ENCODE assay signal across 8 mouse cellular contexts in genomic region chr5:142440451-142441147, GRCm38 (mm10). TPM values are rescaled to one million over a fixed set of nuclear protein-coding genes. Genes with fewer than 3 reads are reported as not detected.
DNase-seq lines count a peak whose midpoint lies in the region; ATAC-seq and TF ChIP-seq lines count a peak whose summit lies in the region.

No protein-coding gene starts in this region.

- no peak; the same call in 1 of the 2 replicates for TF ChIP-seq EP300 in CH12.LX (IDR thresholded peaks at IDR 0.05; ENCODE audit: low read length)

- peaks cover 14 to 75% of the 10 kb centered on the region in 2 experiments for H3K36me3 ChIP-seq in CH12.LX (replicated peaks in 1 of 2; ENCODE audit: control insufficient read depth in 1 of 2, insufficient read depth in 1 of 2, low read length in 1 of 2)
- peaks cover 13% of the 10 kb centered on the region for H3K36me3 ChIP-seq in heart, embryonic 14.5 days (ENCODE audit: control insufficient read depth, insufficient read depth, low read length)
- H3K36me3 ChIP-seq in kidney, postnatal 0 days (ENCODE audit: insufficient read depth, low read length), result peaks cover 9% of the 10 kb centered on the region
- peaks cover 21% of the 10 kb centered on the region for H3K36me3 ChIP-seq in neural tube, embryonic 13.5 days

- dilution Hi-C loops in CH12.LX (cut with MboI; ENCODE audit: extremely low pct_ligation_motif_present, extremely low pct_unique_long_range_greater_than_20kb, low sequenced_read_pairs), result no loop called here

- H3K79me2 ChIP-seq in CH12.LX (replicated peaks; ENCODE audit: control insufficient read depth, extremely low read depth, insufficient read depth, poor library complexity, severe bottlenecking), result peaks cover 24% of the 10 kb centered on the region

- peak; percentile 94 for DNase-seq in CH12.LX (ENCODE audit: extremely low read depth)
- peak; percentile 57 to 85 for DNase-seq in adrenal gland, postnatal 4 days (ENCODE audit: low spot score in 2 of 2)
- peak; percentile 97 for DNase-seq in kidney, postnatal 0 days (ENCODE audit: low spot score)
- peak; percentile 90 for DNase-seq in lung, adult 2 months
- peak; percentile 86 to 92 for DNase-seq in thymus, adult 18-20 months

- H3K27ac ChIP-seq in CH12.LX (ENCODE audit: insufficient read depth, low read depth), result peak overlapping the region; percentile 80
- peak overlapping the region; percentile 83 to 92 for H3K27ac ChIP-seq in heart, embryonic 14.5 days (replicated peaks in 1 of 2; ENCODE audit: control insufficient read depth in 1 of 2, insufficient read depth in 1 of 2, low read depth in 2 of 2, low read length in 2 of 2)
- H3K27ac ChIP-seq in kidney, postnatal 0 days, result peak overlapping the region; percentile 94
- peak overlapping the region; percentile 87 for H3K27ac ChIP-seq in neural tube, embryonic 13.5 days (replicated peaks)

- no peak for TF ChIP-seq RAD21 in CH12.LX (IDR thresholded peaks at IDR 0.05; ENCODE audit: low read depth, low read length)

- in situ Hi-C loops in CH12.LX (cut with MboI; ENCODE audit: low pct_ligation_motif_present, low pct_unique_long_range_greater_than_20kb, low sequenced_read_pairs), result loop anchor here (5.0 kb wide), 1 partner anchor 73 kb away; no protein-coding TSS in a partner anchor

- ATAC-seq in erythroid progenitor cell, adult 5-6 weeks (replicated peaks; ENCODE audit: low FRiP score, poor library complexity, severe bottlenecking), result peak; percentile 91
- ATAC-seq in heart, embryonic 14.5 days (ENCODE audit: insufficient number of reproducible peaks, insufficient read depth, low FRiP score, low read depth), result peak; percentile 90
- ATAC-seq in kidney, postnatal 0 days (replicated peaks; ENCODE audit: low FRiP score, low read depth), result peak; percentile 94
- ATAC-seq in neural tube, embryonic 13.5 days (ENCODE audit: low read depth), result peak; percentile 90

- peak overlapping the region; percentile 4; the same call in 1 of the 2 replicates for H3K9ac ChIP-seq in CH12.LX (ENCODE audit: insufficient read depth, low read depth)
- peak overlapping the region; percentile 69 for H3K9ac ChIP-seq in heart, embryonic 14.5 days (ENCODE audit: low read length)
- peak overlapping the region; percentile 44; the same call in 1 of the 2 replicates for H3K9ac ChIP-seq in kidney, postnatal 0 days (ENCODE audit: low read depth, low read length)
- H3K9ac ChIP-seq in neural tube, embryonic 13.5 days, result peak overlapping the region; percentile 27

- peak overlapping the region; percentile 29 to 45 (median 44) for H3K4me3 ChIP-seq in CH12.LX (replicated peaks in 1 of 3; ENCODE audit: low read depth in 2 of 3, low read length in 2 of 3, poor library complexity in 1 of 3)
- H3K4me3 ChIP-seq in heart, embryonic 14.5 days (ENCODE audit: control insufficient read depth in 1 of 2, insufficient read depth in 1 of 2, low read depth in 1 of 2, low read length in 2 of 2), result peak overlapping the region; percentile 39 to 43
- peak overlapping the region; percentile 24 for H3K4me3 ChIP-seq in kidney, postnatal 0 days (replicated peaks; ENCODE audit: low read depth, low read length)
- peak overlapping the region; percentile 41 for H3K4me3 ChIP-seq in lung, adult 2 months (replicated peaks; ENCODE audit: extremely low read depth, low read depth, low read length)
- peak overlapping the region; percentile 20 for H3K4me3 ChIP-seq in neural tube, embryonic 13.5 days

- peak overlapping the region; percentile 91 for H3K4me2 ChIP-seq in CH12.LX (ENCODE audit: insufficient read depth, low read depth, poor library complexity, severe bottlenecking)
- peak overlapping the region; percentile 79 for H3K4me2 ChIP-seq in heart, embryonic 14.5 days (ENCODE audit: low read length)
- peak overlapping the region; percentile 66 for H3K4me2 ChIP-seq in kidney, postnatal 0 days (ENCODE audit: low read length)
- H3K4me2 ChIP-seq in neural tube, embryonic 13.5 days, result peak overlapping the region; percentile 49

- WGBS in heart, embryonic 14.5 days, result under 1% methylated on average over 19 of the region's 19 CpGs
- under 1% methylated on average over 19 of the region's 19 CpGs for WGBS in kidney, postnatal 0 days
- WGBS in lung, adult 2 months, result 0% methylated on average over 19 of the region's 19 CpGs
- under 1% methylated on average over 18 of the region's 19 CpGs for WGBS in neural tube, embryonic 13.5 days

- H3K27me3 ChIP-seq in CH12.LX (replicated peaks), result no peaks in the 10 kb centered on the region
- no peaks in the 10 kb centered on the region for H3K27me3 ChIP-seq in heart, embryonic 14.5 days (ENCODE audit: control insufficient read depth, insufficient read depth, low read length)
- H3K27me3 ChIP-seq in kidney, postnatal 0 days (ENCODE audit: insufficient read depth, low read length), result no peaks in the 10 kb centered on the region
- no peaks in the 10 kb centered on the region for H3K27me3 ChIP-seq in neural tube, embryonic 13.5 days

- peaks cover 4% of the 10 kb centered on the region for H3K9me3 ChIP-seq in CH12.LX (replicated peaks; ENCODE audit: low read length)
- no peaks in the 10 kb centered on the region for H3K9me3 ChIP-seq in heart, embryonic 14.5 days (ENCODE audit: control insufficient read depth, low read length)
- no peaks in the 10 kb centered on the region for H3K9me3 ChIP-seq in kidney, postnatal 0 days (replicated peaks; ENCODE audit: low read length)
- no peaks in the 10 kb centered on the region for H3K9me3 ChIP-seq in neural tube, embryonic 13.5 days

- H3K4me1 ChIP-seq in CH12.LX (ENCODE audit: control insufficient read depth in 1 of 2, insufficient read depth in 2 of 2), result peaks cover 32 to 68% of the 10 kb centered on the region in 2 experiments
- peaks cover 24 to 46% of the 10 kb centered on the region in 2 experiments for H3K4me1 ChIP-seq in heart, embryonic 14.5 days (ENCODE audit: control insufficient read depth in 2 of 2, insufficient read depth in 2 of 2, low read length in 2 of 2)
- H3K4me1 ChIP-seq in kidney, postnatal 0 days (replicated peaks; ENCODE audit: insufficient read depth, low read length), result peaks cover 36% of the 10 kb centered on the region
- peaks cover 59% of the 10 kb centered on the region for H3K4me1 ChIP-seq in lung, adult 2 months (ENCODE audit: control insufficient read depth, insufficient read depth, low read length)
- peaks cover 70% of the 10 kb centered on the region for H3K4me1 ChIP-seq in neural tube, embryonic 13.5 days (replicated peaks)

- TF ChIP-seq POLR2A in CH12.LX (IDR thresholded peaks at IDR 0.05; ENCODE audit: low read depth, low read length), result peak; percentile 15; the same call in 1 of the 2 replicates
- no peak; the same call in 1 of the 2 replicates for TF ChIP-seq POLR2A in lung, adult 2 months (IDR thresholded peaks at IDR 0.05; ENCODE audit: borderline replicate concordance, extremely low read depth, low read depth, low read length)

- TF ChIP-seq CTCF in CH12.LX (conservative IDR thresholded peaks at IDR 0.05 in 1 of 2, IDR thresholded peaks at IDR 0.05 in 1 of 2; ENCODE audit: low read depth in 2 of 2, low read length in 2 of 2), result no peak
- TF ChIP-seq CTCF in kidney, postnatal 0 days (IDR thresholded peaks at IDR 0.05; ENCODE audit: low read depth), result peak; percentile 12; the same call in 1 of the 2 replicates
- no peak for TF ChIP-seq CTCF in lung, adult 2 months (IDR thresholded peaks at IDR 0.05; ENCODE audit: insufficient read depth, low read length)

TF ChIP-seq in CH12.LX, 34 proteins besides CTCF, POLR2A, EP300 and RAD21 (continues in another document):
- no peak for TF ChIP-seq SMC3 (IDR thresholded peaks at IDR 0.05; ENCODE audit: low read depth, low read length)
- no peak for TF ChIP-seq MEF2A (IDR thresholded peaks at IDR 0.05; ENCODE audit: borderline replicate concordance, low read depth, low read length)
- TF ChIP-seq CHD1 (IDR thresholded peaks at IDR 0.05; ENCODE audit: low read depth, low read length), result no peak
- TF ChIP-seq HCFC1 (IDR thresholded peaks at IDR 0.05; ENCODE audit: low read depth, low read length), result no peak
- no peak for TF ChIP-seq ZKSCAN1 (IDR thresholded peaks at IDR 0.05; ENCODE audit: borderline replicate concordance, low read depth, low read length)
- TF ChIP-seq E2F4 (IDR thresholded peaks at IDR 0.05; ENCODE audit: insufficient replicate concordance, low read depth, low read length), result no peak
- no peak for TF ChIP-seq TBP (conservative IDR thresholded peaks at IDR 0.05; ENCODE audit: low read depth, low read length)
- TF ChIP-seq KAT2A (IDR thresholded peaks at IDR 0.05; ENCODE audit: insufficient replicate concordance, low read length), result no peak
- TF ChIP-seq ELF1 (IDR thresholded peaks at IDR 0.05; ENCODE audit: low read depth, low read length), result peak; percentile 41; the same call in 1 of the 2 replicates
- peak; percentile 39; the same call in 1 of the 2 replicates for TF ChIP-seq IRF4 (IDR thresholded peaks at IDR 0.05; ENCODE audit: low read depth, low read length)
- no peak for TF ChIP-seq GABPA (IDR thresholded peaks at IDR 0.05; ENCODE audit: insufficient replicate concordance, low read depth, low read length)
- TF ChIP-seq TCF12 (IDR thresholded peaks at IDR 0.05; ENCODE audit: low read depth, low read length), result no peak

RNA-seq across cellular contexts. Expression of gene Ap5z1, which starts 23.1 kb away (rescaled TPM):
- total RNA-seq in CH12.LX (2012; rRNA removed) (11.3 and 11.8 TPM in 2 replicates), CH12.LX (2014; rRNA removed) (3.1 and 4.0 TPM in 2 replicates)
- 12.8 and 18.7 TPM in 2 replicates for polyA plus RNA-seq in CH12.LX (2012; ENCODE audit: insufficient read length, low read depth)
- 10 to 100 TPM; 22.2 to 24.6 TPM for total RNA-seq in adrenal gland, postnatal 4 days (2021)
- 5.0 and 14.8 TPM in 2 replicates for total RNA-seq in erythroid progenitor cell, adult 5-6 weeks (2015; ENCODE audit: low replicate concordance)
- total RNA-seq in erythroid progenitor cell, adult 5-6 weeks (2017; ENCODE audit: low replicate concordance), result 2.6 and 10.1 TPM in 2 replicates
- polyA plus RNA-seq in heart, embryonic 14.5 days (2014; fragmentation: Nextera tagmentation; extraction: Ambion mirVana), result 6.0 and 6.3 TPM in 2 replicates
- 6.4 and 8.8 TPM in 2 replicates for polyA plus RNA-seq in kidney, postnatal 0 days (2015; fragmentation: Nextera tagmentation; extraction: Ambion mirVana)
- 50.6 and 66.2 TPM in 2 replicates for polyA plus RNA-seq in lung, adult 2 months (2012; rRNA removed)
- polyA plus RNA-seq in neural tube, embryonic 13.5 days (2015; fragmentation: Nextera tagmentation; extraction: Ambion mirVana), result 10.9 and 14.1 TPM in 2 replicates

RNA-seq across cellular contexts. Expression of gene Foxk1, which starts 39.3 kb away (rescaled TPM):
- 10.9 and 11.3 TPM in 2 replicates for total RNA-seq in CH12.LX (2012; rRNA removed)
- total RNA-seq in CH12.LX (2014; rRNA removed), result 5.3 and 5.6 TPM in 2 replicates
- polyA plus RNA-seq in CH12.LX (2012; ENCODE audit: insufficient read length, low read depth), result 20.3 and 23.4 TPM in 2 replicates
- total RNA-seq in adrenal gland, postnatal 4 days (2021), result 10 to 100 TPM; 28.7 to 28.9 TPM
- 3.8 and 6.1 TPM in 2 replicates for total RNA-seq in erythroid progenitor cell, adult 5-6 weeks (2015; ENCODE audit: low replicate concordance)
- total RNA-seq in erythroid progenitor cell, adult 5-6 weeks (2017; ENCODE audit: low replicate concordance), result 1.9 and 3.5 TPM in 2 replicates
- polyA plus RNA-seq in heart, embryonic 14.5 days (2014; fragmentation: Nextera tagmentation; extraction: Ambion mirVana), result 3.9 and 5.3 TPM in 2 replicates
- 5.6 and 5.8 TPM in 2 replicates for polyA plus RNA-seq in kidney, postnatal 0 days (2015; fragmentation: Nextera tagmentation; extraction: Ambion mirVana)
- polyA plus RNA-seq in lung, adult 2 months (2012; rRNA removed), result 23.5 and 26.1 TPM in 2 replicates
- 5.6 and 7.2 TPM in 2 replicates for polyA plus RNA-seq in neural tube, embryonic 13.5 days (2015; fragmentation: Nextera tagmentation; extraction: Ambion mirVana)

Comparison
In these comparisons a context has a peak if more than half of its experiments do, and no peak if none do; other contexts are left out.
1. Peak in every context shown above with its lines: DNase-seq, ATAC-seq, H3K4me3 ChIP-seq and H3K27ac ChIP-seq.
2. H3K9ac ChIP-seq: peak in every context shown above with its lines; median percentile 69 in heart, embryonic 14.5 days; 44 in kidney, postnatal 0 days; 27 in neural tube, embryonic 13.5 days; 4 in CH12.LX.